ENCODE assay signal across 17 mouse cellular contexts in the genomic region with DNA sequence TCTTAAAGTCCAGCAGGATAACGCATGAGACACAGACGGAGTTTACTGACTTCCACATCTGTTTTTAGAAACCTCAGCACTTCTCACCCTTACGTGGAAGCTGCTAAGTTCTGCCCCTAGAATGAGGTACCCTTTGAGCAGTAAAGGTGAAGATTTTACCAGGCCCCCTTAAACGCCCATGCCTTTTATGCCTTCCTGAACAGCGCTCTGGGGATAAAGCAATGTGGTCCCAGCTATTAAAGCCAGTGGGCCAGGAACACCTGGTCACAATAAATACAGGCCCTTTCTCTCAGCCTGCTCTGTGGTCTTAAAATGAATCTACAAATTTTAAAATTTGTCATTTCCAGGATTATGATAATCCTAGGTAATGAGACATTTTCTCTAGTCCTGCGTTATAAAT.
"Had no signal": no experiment of that assay in that cellular context is flagged by ENCODE, and none has a peak within 500 bp of the region (broad histone marks: within the 10 kb centered on the region; RNA-seq: fewer than 3 reads in every experiment).

No protein-coding gene starts in this region.

- H3K4me1 ChIP-seq: liver, embryonic 13.5 days; stomach, embryonic 15.5 days had no signal

- H3K27ac ChIP-seq: kidney, embryonic 15.5 days; left cerebral cortex, adult 2 months; liver, embryonic 13.5 days; stomach, embryonic 15.5 days had no signal

- H3K36me3 ChIP-seq: kidney, embryonic 15.5 days; liver, embryonic 13.5 days; stomach, embryonic 15.5 days had no signal

- H3K9me3 ChIP-seq: kidney, embryonic 15.5 days; liver, embryonic 13.5 days; stomach, embryonic 15.5 days had no signal

- H3K9ac ChIP-seq: kidney, embryonic 15.5 days; liver, embryonic 13.5 days; stomach, embryonic 15.5 days had no signal

- H3K27me3 ChIP-seq: kidney, embryonic 15.5 days; liver, embryonic 13.5 days; stomach, embryonic 15.5 days had no signal

- DNase-seq: kidney, adult 2 months; kidney, postnatal 10 days; kidney, postnatal 36 days; layer of hippocampus, postnatal 36 days; liver, embryonic 13.5 days; lung, adult 2 months; lung, postnatal 14 days; lung, postnatal 4 days; midbrain, embryonic 14.5 days; right cerebral cortex, adult 18-20 months; right cerebral cortex, postnatal 14 days; right cerebral cortex, postnatal 4 days; thymus, postnatal 25 days had no signal

- H3K4me3 ChIP-seq: kidney, embryonic 15.5 days; left cerebral cortex, adult 2 months; liver, embryonic 13.5 days; stomach, embryonic 15.5 days had no signal

- H3K4me2 ChIP-seq: kidney, embryonic 15.5 days; liver, embryonic 13.5 days; midbrain, embryonic 11.5 days; stomach, embryonic 15.5 days had no signal
